Mouse (Mus musculus) cerebellum, adult 2 months (tissue): Measurements from ENCODE around the gene Hus1.

ENCODE experiments used
- CTCF ChIP-seq: fragments of 200-500 bp; IDR thresholded peaks from 2 replicates; pipeline ENCODE4 v1.5.1; 2011; ENCODE audit warnings: low read depth, mild to moderate bottlenecking, control low read depth, low read length, moderate library complexity, borderline replicate concordance; ENCODE audit not compliant: insufficient read depth
- POLR2A ChIP-seq: fragments of 200-500 bp; IDR thresholded peaks from 2 replicates; pipeline ENCODE4 v1.6.1; 2011; ENCODE audit warnings: low read length, control low read depth, borderline replicate concordance; ENCODE audit not compliant: insufficient read depth

DNA sequence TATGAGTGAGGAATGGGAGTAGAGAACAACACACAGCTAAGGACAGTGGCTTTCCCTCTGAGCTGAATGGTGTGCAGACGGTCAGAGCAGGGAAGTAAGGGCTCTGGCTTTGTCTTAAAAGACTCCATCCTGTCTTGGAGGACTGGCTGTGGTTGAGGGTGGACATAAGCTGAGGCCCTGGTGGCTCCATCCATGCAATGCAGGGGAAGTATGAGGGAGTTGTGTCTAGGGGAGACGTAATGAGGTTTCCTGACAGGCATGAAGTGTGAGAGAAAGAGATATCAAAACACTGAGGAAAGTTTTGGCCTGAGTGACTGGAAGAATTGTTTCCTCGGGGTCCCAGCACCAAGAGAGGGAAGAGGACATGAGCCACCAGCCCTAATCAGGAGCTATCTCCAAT lies 62.1 kb downstream of the Hus1 start:
- TF ChIP-seq CTCF (no peak), POLR2A (no peak)
